Mouse (Mus musculus) cortical plate, adult 2 months (tissue): ENCODE measurements around the gene Lonrf2.

ENCODE experiments used
- CTCF ChIP-seq: fragments of 200-500 bp; IDR thresholded peaks from 2 replicates; pipeline ENCODE4 v1.5.1; 2011; ENCODE audit warnings: mild to moderate bottlenecking, control low read depth, low read length; ENCODE audit not compliant: insufficient read depth; ENCODE audit errors: extremely low read depth
- POLR2A ChIP-seq: fragments of 200-500 bp; IDR thresholded peaks from 2 replicates; pipeline ENCODE4 v1.6.1; 2011; ENCODE audit warnings: mild to moderate bottlenecking, low read length, control low read depth; ENCODE audit not compliant: insufficient read depth; ENCODE audit errors: extremely low read depth

GRCm38 (mm10) chr1:38743863-38744262 lies 92.6 kb downstream of the Lonrf2 start:
- TF ChIP-seq CTCF (no peak), POLR2A (no peak)
